Mouse (Mus musculus): ENCODE data around the gene St8sia1. TPM values are rescaled to one million over a fixed set of nuclear protein-coding genes. Genes with fewer than 3 reads are reported as not detected.
"Not testable (repeated sequence)": the region's sequence is repeated elsewhere in the genome, so short reads cannot be mapped to it uniquely, and the experiment has no call there.

Gene St8sia1
- not detected in 2 replicates for total RNA-seq (2014; fragmentation: Nextera tagmentation)
- total RNA-seq (2017) = not detected in 2 replicates

DNA sequence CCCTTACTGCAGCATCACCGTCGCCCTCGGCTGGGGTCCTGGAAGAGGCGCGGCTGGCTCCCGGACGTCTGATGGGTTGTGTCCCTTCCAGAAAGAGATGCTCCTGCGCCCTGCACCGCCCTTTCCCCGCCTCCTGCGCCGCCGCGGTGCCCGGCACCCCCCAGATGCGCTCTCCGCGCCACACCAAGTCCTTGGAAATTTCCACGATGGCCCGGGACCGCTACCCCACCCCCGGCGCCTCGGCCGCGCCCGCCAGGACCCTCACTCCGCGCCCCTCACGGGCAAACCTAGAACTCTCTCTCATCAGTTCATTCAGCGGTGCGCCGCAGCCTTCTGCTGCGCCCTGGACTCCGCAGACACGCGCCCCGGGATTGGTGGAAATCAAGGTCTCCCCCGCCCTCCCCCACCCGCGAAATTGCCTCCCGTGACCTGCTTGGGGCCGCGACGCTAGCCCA, at the start of gene St8sia1:
Gene St8sia1 (minus strand): TSS at position 377 of the 455 bp plus-strand sequence.
- peak; percentile 15; the same call in 1 of the 2 replicates for ATAC-seq (replicated peaks; ENCODE audit: poor library complexity, severe bottlenecking)

- ATAC-seq (replicated peaks; ENCODE audit: poor library complexity, severe bottlenecking) = no peak
Observed at GRCm38 (mm10) chr6:143012513-143013215, 48.4 kb upstream of the St8sia1 start.

DNA sequence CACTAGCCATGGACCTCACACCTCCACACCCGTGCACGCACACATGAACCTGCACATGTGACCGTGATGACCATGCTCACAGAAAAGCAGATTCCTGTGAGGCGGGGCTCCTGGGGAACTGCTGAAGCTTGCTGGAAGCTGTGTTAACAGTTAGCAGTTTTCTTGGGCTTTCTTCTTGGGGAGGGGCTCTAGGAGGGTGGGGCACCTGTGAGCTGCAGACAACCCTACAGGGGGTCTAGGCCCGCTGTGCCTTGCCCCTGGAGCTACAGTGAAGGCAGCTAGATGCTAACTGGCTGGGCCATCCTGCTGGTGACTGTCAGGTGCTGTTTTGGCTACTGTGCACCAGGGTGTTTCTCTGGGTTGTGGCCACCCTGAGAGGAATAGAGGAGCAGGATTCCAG, 44.6 kb upstream of the St8sia1 start:
- no peak for ATAC-seq (replicated peaks; ENCODE audit: poor library complexity, severe bottlenecking)

- peak; percentile 25; the same call in 1 of the 2 replicates for ATAC-seq (replicated peaks; ENCODE audit: poor library complexity, severe bottlenecking)
Observed at GRCm38 (mm10) chr6:143005209-143005608, 41.0 kb upstream of the St8sia1 start.

GRCm38 (mm10) chr6:143004801-143005200, 40.5 kb upstream of the St8sia1 start:
- no peak for ATAC-seq (replicated peaks; ENCODE audit: poor library complexity, severe bottlenecking)

DNA sequence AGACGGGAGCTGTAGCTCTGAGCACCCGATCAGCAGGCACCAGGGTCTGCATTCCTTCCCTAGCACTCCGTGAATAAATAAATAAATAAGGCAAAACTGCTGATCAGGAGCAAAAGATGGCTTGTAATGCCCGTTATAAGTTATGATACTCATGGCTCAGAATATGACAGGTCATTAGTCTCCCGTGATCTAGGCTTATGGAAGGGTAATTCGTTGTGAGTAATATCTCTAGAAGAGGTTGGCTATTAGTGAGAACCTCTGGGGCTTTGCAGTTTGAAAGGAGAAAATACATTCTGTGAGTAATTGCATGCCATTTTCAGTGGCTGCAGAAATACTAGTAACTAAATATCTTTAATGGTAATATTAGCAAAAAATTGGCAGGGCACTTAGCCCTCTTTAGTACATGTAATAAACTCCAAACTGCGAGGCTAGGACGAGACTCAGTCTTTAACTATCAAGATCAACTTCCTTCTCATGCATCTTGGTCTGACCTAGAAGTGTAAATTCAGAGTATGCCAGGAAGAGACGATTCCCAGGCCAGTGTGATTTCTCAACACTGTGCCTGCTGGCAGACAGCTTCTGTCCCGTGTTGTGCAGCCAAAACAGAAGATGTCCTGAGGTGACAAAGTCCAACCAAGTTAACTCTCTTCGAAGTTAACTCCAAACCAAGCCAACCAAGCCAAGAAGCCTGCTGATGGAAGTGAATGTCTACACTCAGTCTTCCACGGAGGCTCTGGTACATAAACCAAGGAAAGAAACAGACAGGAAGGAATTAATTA, 34.2 kb upstream of the St8sia1 start:
- no peak for ATAC-seq (replicated peaks; ENCODE audit: poor library complexity, severe bottlenecking)

- no peak for ATAC-seq (replicated peaks; ENCODE audit: poor library complexity, severe bottlenecking)
Observed at GRCm38 (mm10) chr6:142996887-142997286, 32.6 kb upstream of the St8sia1 start.

DNA sequence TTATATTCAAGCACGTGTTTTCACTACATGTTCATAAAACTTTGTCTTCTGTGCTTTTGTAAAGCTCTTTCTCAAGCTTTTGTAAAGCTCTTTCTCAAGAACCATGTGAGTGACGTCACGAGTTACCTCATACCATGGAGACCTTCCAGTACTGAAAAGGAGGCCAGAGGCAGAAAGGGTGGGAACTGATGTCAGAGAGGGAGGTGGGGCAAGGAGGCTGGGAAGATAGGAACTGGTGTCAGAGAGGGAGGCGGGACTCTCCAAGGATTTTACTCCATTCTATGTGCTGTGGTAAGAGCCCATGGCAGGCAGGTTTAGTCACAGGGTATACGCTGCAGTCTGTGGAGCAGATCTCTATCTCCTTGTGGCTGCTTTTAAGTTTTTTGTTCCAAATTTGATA, 31.3 kb upstream of the St8sia1 start:
- ATAC-seq (replicated peaks; ENCODE audit: poor library complexity, severe bottlenecking) = peak; percentile 87

DNA sequence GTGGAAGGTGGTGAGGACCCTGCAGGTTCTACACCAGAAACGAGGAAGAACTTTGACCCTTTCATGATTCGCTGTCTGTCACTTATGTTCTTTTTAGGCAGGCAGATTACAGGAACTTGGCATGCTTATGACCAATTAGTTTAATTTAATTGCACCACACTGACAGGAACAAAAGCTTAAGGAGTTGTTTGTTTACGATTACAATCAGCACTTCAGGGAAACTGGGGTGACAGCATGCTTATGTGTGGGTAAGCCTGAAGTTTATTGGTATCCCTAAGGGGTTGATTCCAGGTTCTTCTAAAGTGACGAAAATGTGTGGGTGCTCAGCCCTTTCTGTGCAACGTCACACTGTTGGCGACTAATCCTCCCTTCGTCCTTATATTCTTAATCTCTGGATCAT, 30.6 kb upstream of the St8sia1 start:
- no peak for ATAC-seq (replicated peaks; ENCODE audit: poor library complexity, severe bottlenecking)

GRCm38 (mm10) chr6:142993705-142994698, 29.8 kb upstream of the St8sia1 start:
- ATAC-seq (replicated peaks; ENCODE audit: poor library complexity, severe bottlenecking) = no peak

- no peak for ATAC-seq (replicated peaks; ENCODE audit: poor library complexity, severe bottlenecking)
Observed at GRCm38 (mm10) chr6:142992971-142993370, 28.7 kb upstream of the St8sia1 start.

DNA sequence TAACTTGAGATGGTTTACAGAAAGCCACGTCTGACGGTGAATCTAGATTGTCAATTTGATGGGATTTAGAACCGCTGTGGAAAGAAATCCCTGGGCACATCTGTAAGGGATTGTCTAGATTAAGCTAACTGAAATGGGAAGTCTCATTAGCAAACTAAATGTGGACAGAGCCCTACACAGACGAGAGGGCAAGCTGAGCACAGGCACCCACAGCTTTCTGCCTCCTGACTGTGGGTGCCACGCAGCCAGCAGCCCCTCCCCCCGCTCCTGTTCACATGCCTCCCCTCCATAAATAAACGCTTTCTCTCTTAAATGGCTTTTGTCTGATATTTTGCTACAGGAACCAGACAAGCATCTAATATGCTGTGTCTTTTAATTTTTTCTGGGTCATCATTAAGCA, 27.8 kb upstream of the St8sia1 start:
- no peak for ATAC-seq (replicated peaks; ENCODE audit: poor library complexity, severe bottlenecking)

DNA sequence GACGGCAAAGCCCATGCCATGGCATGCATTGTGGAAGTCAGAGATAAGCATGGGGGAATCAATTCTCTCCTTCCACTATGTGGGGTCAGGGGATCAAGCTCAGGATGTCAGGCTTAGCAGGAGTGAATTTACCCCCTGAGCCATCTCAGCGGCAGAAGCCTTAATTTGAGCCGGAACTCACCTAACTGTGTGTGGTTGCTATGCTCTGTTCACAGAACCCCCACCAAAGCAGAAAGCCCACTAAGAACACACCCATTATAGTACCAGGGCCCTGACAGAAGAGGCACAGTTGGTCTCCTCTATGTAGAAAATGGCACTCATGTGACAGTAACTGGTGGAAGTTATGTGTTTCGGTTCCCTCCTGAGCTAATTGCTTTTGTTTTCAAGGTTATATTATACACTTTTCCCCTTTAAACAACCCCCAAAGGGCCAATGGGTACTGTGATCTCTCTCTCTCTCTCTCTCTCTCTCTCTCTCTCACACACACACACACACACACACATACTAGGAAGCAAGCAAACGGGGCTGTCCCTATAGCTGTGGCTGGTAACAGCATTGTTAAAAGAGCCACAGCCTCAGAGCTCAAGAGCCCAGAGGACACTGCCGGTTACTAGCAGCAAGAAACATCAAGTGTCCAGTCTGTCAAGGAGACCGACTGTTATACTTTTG, 27.3 kb upstream of the St8sia1 start:
- peak; percentile 24 for ATAC-seq (replicated peaks; ENCODE audit: poor library complexity, severe bottlenecking)

- ATAC-seq (replicated peaks; ENCODE audit: poor library complexity, severe bottlenecking) = no peak
Observed at GRCm38 (mm10) chr6:142990516-142990915, 26.3 kb upstream of the St8sia1 start.

DNA sequence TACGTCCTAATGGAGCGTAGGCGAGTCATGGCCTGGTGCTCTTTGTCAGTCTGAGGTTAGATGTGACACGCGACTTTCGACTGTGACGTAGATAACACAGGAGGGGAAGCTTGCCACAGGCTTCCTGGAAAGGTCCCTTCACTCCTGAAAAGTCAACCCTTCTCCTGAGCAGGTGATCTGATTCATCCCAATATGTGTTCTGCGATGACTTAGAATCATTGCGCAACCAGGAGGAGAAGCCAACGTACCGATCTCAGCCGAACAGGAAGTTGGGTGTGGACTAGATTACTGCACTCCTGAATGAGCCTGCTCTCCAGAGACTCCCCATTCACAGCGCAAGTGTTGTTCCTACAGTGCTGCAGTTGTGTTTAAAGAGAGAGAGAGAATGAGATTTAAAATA, 25.2 kb upstream of the St8sia1 start:
- peak; percentile 72 for ATAC-seq (replicated peaks; ENCODE audit: poor library complexity, severe bottlenecking)

- peak; percentile 66 for ATAC-seq (replicated peaks; ENCODE audit: poor library complexity, severe bottlenecking)
Observed at GRCm38 (mm10) chr6:142988753-142989152, 24.5 kb upstream of the St8sia1 start.

GRCm38 (mm10) chr6:142988231-142988630, 24.0 kb upstream of the St8sia1 start:
- ATAC-seq (replicated peaks; ENCODE audit: poor library complexity, severe bottlenecking) = no peak

DNA sequence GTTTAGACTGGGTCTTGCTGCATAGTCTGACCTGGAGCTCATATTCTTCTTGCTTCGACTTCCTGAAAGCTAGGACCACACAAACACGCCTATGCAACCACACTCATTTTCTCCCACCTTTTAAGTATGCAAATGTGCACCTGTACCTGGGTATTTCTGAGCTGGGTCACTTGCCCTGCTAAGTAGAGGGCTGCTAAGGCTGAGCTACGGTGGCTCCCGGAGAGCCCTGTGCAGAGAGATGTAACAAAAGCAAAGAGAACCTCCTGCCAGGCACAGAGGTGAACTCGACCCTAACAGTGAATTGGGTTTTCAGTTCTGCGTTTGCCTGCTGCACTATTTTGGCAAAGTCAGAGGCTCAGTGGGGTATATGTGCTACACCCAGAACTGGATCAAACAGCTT, 23.4 kb upstream of the St8sia1 start:
- ATAC-seq (replicated peaks; ENCODE audit: poor library complexity, severe bottlenecking) = no peak

DNA sequence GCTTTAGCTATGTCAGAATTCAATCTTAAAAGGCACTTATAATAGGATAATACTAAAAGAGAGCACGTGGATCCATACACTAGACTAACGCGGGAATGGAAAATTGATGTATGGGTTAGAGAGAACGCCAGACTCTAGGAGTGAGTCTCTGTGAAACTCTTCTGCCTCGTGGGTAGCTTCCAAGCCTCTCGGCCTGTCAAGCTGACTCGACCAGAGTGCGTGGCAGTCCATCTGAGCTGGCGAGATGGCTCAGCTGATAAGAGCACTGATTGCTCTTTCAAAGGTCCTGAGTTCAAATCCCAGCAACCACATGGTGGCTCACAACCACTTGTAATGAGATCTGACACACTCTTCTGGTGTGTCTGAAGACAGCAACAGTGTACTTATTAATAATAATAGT, 22.5 kb upstream of the St8sia1 start:
- ATAC-seq (replicated peaks; ENCODE audit: poor library complexity, severe bottlenecking) = not testable (repeated sequence)
